Mouse (Mus musculus) hindbrain, embryonic 16.5 days (tissue): Measurements from ENCODE around the gene Sprn. TPM values are rescaled to one million over a fixed set of nuclear protein-coding genes. Genes with fewer than 3 reads are reported as not detected.

Experiments
- ATAC-seq: fragments of 200-750 bp; cut with Nextera tagmentation; 2 replicates; pipeline ENCODE4 v1.8.0; 2017; ENCODE audit warnings: moderate TSS enrichment, moderate library complexity
- H3K27ac ChIP-seq: fragments of 300-500 bp; sonication (generic); 2 replicates; pipeline ENCODE4 v1.5.1; 2014; ENCODE audit warnings: low read depth, mild to moderate bottlenecking, control low read depth, low read length, moderate library complexity
- H3K27me3 ChIP-seq: fragments of 300-500 bp; sonication (generic); replicated peaks from 2 replicates; pipeline ENCODE4 v1.6.1; 2014; ENCODE audit warnings: low read length; ENCODE audit not compliant: control insufficient read depth, insufficient read depth
- H3K36me3 ChIP-seq: fragments of 300-500 bp; sonication (generic); 2 replicates; pipeline ENCODE4 v1.6.1; 2014; ENCODE audit warnings: mild to moderate bottlenecking, low read length, moderate library complexity, mixed read lengths; ENCODE audit not compliant: control insufficient read depth, insufficient read depth
- H3K4me1 ChIP-seq: fragments of 300-500 bp; sonication (generic); 2 replicates; pipeline ENCODE4 v1.6.1; 2014; ENCODE audit warnings: low read depth, low read length; ENCODE audit not compliant: control insufficient read depth, insufficient read depth
- H3K4me2 ChIP-seq: fragments of 300-500 bp; sonication (generic); 2 replicates; pipeline ENCODE4 v1.6.1; 2014; ENCODE audit warnings: mild to moderate bottlenecking, low read length, control low read depth, moderate library complexity
- H3K4me3 ChIP-seq: fragments of 300-500 bp; sonication (generic); 2 replicates; pipeline ENCODE4 v1.5.1; 2014; ENCODE audit warnings: mild to moderate bottlenecking, low read length, control low read depth, moderate library complexity
- H3K9ac ChIP-seq: fragments of 300-500 bp; sonication (generic); 2 replicates; pipeline ENCODE4 v1.6.1; 2014; ENCODE audit warnings: low read depth, mild to moderate bottlenecking, control low read depth, low read length, moderate library complexity
- H3K9me3 ChIP-seq: fragments of 300-500 bp; sonication (generic); 2 replicates; pipeline ENCODE4 v1.6.1; 2014; ENCODE audit warnings: mild to moderate bottlenecking, low read length, moderate library complexity; ENCODE audit not compliant: control insufficient read depth
- WGBS: fragments of 180-500 bp; shearing (Covaris S2); extraction: QIAGEN DNeasy Blood & Tissue Kit; methylation state at CpG from one replicate; pipeline ENCODE4 v1.1.7; 2014; 5-methylcytosine and 5-hydroxymethylcytosine counted together
- polyA plus RNA-seq: library from polyadenylated mRNA; unstranded; fragments of >200 nt; fragmentation: Nextera tagmentation; extraction: Ambion mirVana; gene quantifications from 2 replicates; pipeline ENCODE4 v1.2.1, GENCODE M21; 2015

Sprn gene
- polyA plus RNA-seq, 1 experiment from 2014 or later: 31.2 TPM

- H3K27ac ChIP-seq: no peak overlapping the region
- no peak overlapping the region for H3K9ac ChIP-seq
- H3K4me2 ChIP-seq: no peak overlapping the region
- WGBS: 65% methylated on average over 18 of the region's 18 CpGs
- H3K36me3 ChIP-seq: no peaks in the 10 kb centered on the region
- H3K9me3 ChIP-seq: no peaks in the 10 kb centered on the region
- H3K4me3 ChIP-seq: no peak overlapping the region
- no peak for ATAC-seq
- H3K4me1 ChIP-seq: no peaks in the 10 kb centered on the region
- H3K27me3 ChIP-seq: no peaks in the 10 kb centered on the region
Measured at GRCm38 (mm10) chr7:140186646-140187620, 32.3 kb upstream of the Sprn start.

DNA sequence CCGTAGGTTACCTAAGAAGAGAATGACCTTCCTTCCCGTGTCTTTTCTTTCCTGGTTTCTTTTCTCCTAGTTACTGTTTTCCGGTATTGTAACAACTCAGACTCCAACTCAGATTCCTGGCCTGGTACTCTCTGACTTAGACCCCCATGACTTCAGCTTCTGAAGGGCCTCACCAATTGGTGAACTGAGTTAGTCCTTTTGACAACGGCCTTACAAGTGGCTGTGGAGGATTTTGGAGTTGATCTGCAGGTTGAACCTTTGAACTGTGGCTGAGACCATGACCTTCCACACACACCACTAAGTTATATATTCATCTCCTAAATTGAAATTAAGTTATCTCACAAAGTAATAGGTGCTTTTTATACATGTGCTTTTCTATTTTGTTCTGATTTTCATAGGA, 29.5 kb upstream of the Sprn start:
- no peak for ATAC-seq
- WGBS: 93% methylated on average over 4 of the region's 4 CpGs
- Histone ChIP-seq H3K9me3 (no peaks in the 10 kb centered on the region), H3K9ac (no peak overlapping the region), H3K27me3 (no peaks in the 10 kb centered on the region), H3K4me2 (no peak overlapping the region), H3K27ac (no peak overlapping the region), H3K36me3 (no peaks in the 10 kb centered on the region), H3K4me1 (no peaks in the 10 kb centered on the region), H3K4me3 (no peak overlapping the region)

- no peak for ATAC-seq
Measured at GRCm38 (mm10) chr7:140180692-140181091, 26.0 kb upstream of the Sprn start.

DNA sequence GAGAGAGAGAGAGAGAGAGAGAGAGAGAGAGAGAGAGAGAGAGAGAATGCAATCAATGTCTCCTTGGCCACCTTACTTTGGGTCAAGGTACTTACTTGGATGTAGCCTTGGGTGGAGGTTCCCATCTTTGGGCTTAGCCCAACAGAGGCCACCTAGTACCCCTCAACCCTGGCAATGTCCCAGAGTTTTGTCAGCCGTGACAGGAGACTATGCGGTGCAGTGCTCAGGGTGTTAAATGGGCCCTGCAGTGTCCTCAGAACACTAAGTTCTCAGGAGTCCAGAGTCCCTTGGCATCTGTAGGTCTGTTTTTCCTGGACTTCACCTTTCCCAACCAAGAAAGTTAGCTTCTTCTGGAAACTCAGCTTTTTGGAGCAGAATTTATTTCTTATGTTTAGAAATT, 24.5 kb upstream of the Sprn start:
- no peaks in the 10 kb centered on the region for H3K9me3 ChIP-seq
- H3K36me3 ChIP-seq: no peaks in the 10 kb centered on the region
- no peak overlapping the region for H3K27ac ChIP-seq
- no peak overlapping the region for H3K9ac ChIP-seq
- WGBS: 80% methylated on average over 2 of the region's 2 CpGs
- no peak overlapping the region for H3K4me2 ChIP-seq
- H3K4me3 ChIP-seq: no peak overlapping the region
- H3K4me1 ChIP-seq: no peaks in the 10 kb centered on the region
- no peak for ATAC-seq
- no peaks in the 10 kb centered on the region for H3K27me3 ChIP-seq

More at GRCm38 (mm10) chr7:140180692-140181091, 26.0 kb upstream of the Sprn start:
- no peak overlapping the region for H3K4me3 ChIP-seq
- no peaks in the 10 kb centered on the region for H3K36me3 ChIP-seq
- H3K4me2 ChIP-seq: no peak overlapping the region
- H3K27ac ChIP-seq: no peak overlapping the region
- H3K9me3 ChIP-seq: no peaks in the 10 kb centered on the region
- H3K9ac ChIP-seq: no peak overlapping the region
- 88% methylated on average over 2 of the region's 2 CpGs for WGBS
- H3K4me1 ChIP-seq: no peaks in the 10 kb centered on the region
- H3K27me3 ChIP-seq: no peaks in the 10 kb centered on the region

DNA sequence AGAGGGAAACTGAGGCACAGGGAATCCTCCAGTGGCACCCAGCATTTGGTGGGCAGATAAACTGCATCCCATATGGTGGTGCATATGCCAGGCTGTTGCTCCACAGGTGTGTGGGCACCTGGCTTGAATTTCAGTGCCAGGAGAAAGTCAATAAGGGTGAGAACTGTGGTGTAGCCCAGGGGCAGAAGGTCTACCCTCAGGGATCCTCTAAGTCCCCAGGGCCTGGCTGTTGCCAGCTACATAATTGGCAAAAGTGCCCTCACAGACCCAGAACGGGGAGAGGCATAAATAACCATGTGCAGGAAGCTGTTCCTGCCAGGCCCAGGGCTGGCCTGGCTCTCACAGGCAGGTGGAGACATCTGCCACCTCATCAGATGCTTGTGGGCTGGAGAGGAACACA, 18.3 kb upstream of the Sprn start, which contains the start of gene Olfr523:
TSS of gene Olfr523 (plus strand) at position 282 of the 400 bp plus-strand sequence.
- H3K36me3 ChIP-seq: no peaks in the 10 kb centered on the region
- H3K27ac ChIP-seq: no peak within 1 kb of the TSS
- no peak within 1 kb of the TSS for H3K9ac ChIP-seq
- H3K4me2 ChIP-seq: no peak within 1 kb of the TSS
- no peaks in the 10 kb centered on the region for H3K9me3 ChIP-seq
- H3K4me1 ChIP-seq: no peaks in the 10 kb centered on the region
- H3K27me3 ChIP-seq: no peaks in the 10 kb centered on the region
- 55% methylated on average over 1 of the region's 1 CpGs for WGBS
- H3K4me3 ChIP-seq: no peak within 1 kb of the TSS
- no peak for ATAC-seq

DNA sequence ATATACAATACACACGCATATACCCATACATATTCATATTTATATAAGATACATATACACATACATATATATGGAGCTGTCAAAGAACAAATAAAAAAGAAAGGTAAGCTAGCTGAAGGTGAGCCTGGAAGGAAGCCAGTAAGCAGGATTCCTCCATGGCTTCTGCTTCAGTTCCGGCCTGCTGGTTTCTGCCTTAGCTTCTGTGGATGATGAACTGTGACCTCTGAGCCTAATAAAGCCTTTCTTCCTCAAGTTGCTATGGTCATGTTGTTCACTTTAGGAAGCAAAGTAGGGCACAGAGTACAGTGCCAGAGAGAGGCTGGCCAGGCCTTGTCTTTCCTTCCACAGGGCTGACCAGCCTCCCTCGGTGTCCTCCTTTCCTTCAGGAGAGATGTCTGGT, 16.2 kb upstream of the Sprn start:
- Histone ChIP-seq H3K4me1 (no peaks in the 10 kb centered on the region), H3K27ac (no peak overlapping the region), H3K4me2 (no peak overlapping the region), H3K27me3 (no peaks in the 10 kb centered on the region), H3K9ac (no peak overlapping the region), H3K4me3 (no peak overlapping the region), H3K9me3 (no peaks in the 10 kb centered on the region), H3K36me3 (no peaks in the 10 kb centered on the region)
- ATAC-seq: no peak
- WGBS: 97% methylated on average over 3 of the region's 3 CpGs

DNA sequence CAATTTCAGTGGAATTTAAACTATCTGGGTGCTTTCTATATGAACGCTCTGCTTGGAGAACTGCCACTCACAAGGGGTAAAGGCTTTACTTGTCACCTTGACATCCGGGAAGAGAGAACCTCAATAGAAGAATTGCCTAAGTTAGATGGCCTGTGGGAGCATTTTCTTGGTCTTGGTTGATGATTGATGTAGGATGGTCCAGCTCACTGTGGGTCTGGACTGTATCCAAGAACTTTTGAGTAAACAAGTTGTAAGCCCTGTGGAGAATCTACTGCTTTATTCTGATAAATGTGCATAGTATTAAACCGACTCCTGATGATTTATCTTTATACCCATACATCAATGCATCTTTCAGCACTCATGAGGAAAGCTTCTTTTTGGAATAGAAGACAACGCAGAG, 14.7 kb upstream of the Sprn start:
- Histone ChIP-seq H3K27me3 (no peaks in the 10 kb centered on the region), H3K4me3 (no peak overlapping the region), H3K9ac (no peak overlapping the region), H3K27ac (no peak overlapping the region), H3K36me3 (no peaks in the 10 kb centered on the region), H3K4me2 (no peak overlapping the region), H3K9me3 (no peaks in the 10 kb centered on the region), H3K4me1 (no peaks in the 10 kb centered on the region)
- 80% methylated on average over 4 of the region's 4 CpGs for WGBS
- ATAC-seq: no peak

DNA sequence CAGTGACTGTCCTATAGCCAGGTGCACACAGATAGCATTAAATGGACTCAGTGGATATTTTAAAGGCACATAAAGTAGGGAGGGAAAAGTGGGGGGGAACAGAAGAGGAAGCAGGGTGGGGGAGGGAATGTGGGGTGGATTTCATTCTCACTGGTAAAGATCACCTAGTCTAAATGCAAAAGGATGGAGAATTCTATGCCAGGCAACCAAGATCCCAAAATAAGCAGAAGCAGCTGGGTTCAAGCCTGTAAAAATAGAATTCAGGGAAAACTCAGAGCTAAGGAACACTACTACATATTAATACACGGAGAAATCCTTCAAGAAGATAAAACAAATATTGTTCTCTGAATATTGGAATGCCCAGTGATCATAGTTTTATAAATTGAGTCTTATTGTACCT, 13.3 kb upstream of the Sprn start:
- H3K36me3 ChIP-seq: no peaks in the 10 kb centered on the region
- no peaks in the 10 kb centered on the region for H3K9me3 ChIP-seq
- H3K4me1 ChIP-seq: no peaks in the 10 kb centered on the region
- no peaks in the 10 kb centered on the region for H3K27me3 ChIP-seq
- no peak for ATAC-seq
- 75% methylated on average over 1 of the region's 1 CpGs for WGBS
- no peak overlapping the region for H3K4me2 ChIP-seq
- H3K4me3 ChIP-seq: no peak overlapping the region
- no peak overlapping the region for H3K9ac ChIP-seq
- H3K27ac ChIP-seq: no peak overlapping the region

- H3K9me3 ChIP-seq: no peaks in the 10 kb centered on the region
- ATAC-seq: no peak
- WGBS: 58% methylated on average over 7 of the region's 7 CpGs
- H3K27me3 ChIP-seq: no peaks in the 10 kb centered on the region
- no peak within 1 kb of the TSS for H3K4me2 ChIP-seq
- H3K36me3 ChIP-seq: no peaks in the 10 kb centered on the region
- H3K4me1 ChIP-seq: no peaks in the 10 kb centered on the region
- no peak within 1 kb of the TSS for H3K4me3 ChIP-seq
- no peak within 1 kb of the TSS for H3K9ac ChIP-seq
- H3K27ac ChIP-seq: no peak within 1 kb of the TSS
Measured at GRCm38 (mm10) chr7:140164664-140165063, 10.0 kb upstream of the Sprn start, which contains the start of gene Olfr522. Gene Olfr522, minus strand, starts transcription at chr7:140164764.
